Mouse (Mus musculus): ENCODE measurements around the gene Il23a.
"Not testable (repeated sequence)": the region's sequence is repeated elsewhere in the genome, so short reads cannot be mapped to it uniquely, and the experiment has no call there.

The Il23a gene

DNA sequence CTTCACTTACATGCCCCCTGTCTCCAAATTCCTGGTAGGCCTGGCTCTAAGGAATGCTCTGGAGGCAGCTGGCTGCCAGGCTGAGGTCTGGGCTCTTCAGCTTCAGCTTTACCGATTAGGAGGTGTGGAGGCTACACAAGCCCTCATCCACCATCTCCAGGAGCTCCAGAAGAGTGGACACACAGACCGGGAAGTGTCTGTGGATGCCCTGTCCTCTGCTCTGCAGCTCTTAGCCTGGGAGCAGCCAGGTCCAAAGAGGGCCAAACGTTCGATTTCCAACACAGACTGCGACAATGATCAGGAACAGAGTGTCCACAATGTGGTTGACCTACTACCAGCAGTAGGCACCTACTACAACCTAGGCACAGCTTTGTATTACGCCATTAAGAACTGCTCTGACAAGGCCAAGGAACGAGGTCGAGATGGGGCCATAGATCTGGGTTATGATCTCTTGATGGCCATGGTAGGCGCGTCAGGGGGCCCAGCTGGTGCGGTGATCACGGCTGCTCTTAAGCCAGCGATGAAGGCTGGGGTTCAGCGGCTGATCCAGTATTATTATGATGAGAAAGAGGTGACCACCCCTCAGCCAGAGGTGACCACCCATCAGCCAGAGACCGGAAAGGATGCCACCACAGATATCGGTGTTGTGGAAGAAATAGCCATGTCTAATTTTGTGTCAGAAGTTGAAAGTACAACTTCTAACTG, 29.2 kb downstream of the Il23a start:
- no peak for DNase-seq (ENCODE audit: extremely low read depth, low read depth, low spot score)

GRCm38 (mm10) chr10:128268371-128268770, 30.2 kb downstream of the Il23a start, which contains the start of gene Apof:
TSS of gene Apof (plus strand) at chr10:128268671.
- DNase-seq (ENCODE audit: extremely low read depth, low read depth, low spot score): no peak

- no peak for DNase-seq (ENCODE audit: extremely low read depth, low read depth, low spot score)
These were observed 34.9 kb downstream of the Il23a start for GRCm38 (mm10) chr10:128263393-128264310.

- DNase-seq (ENCODE audit: extremely low read depth, low read depth, low spot score): no peak
These were observed 36.3 kb downstream of the Il23a start for GRCm38 (mm10) chr10:128262300-128262699.

DNA sequence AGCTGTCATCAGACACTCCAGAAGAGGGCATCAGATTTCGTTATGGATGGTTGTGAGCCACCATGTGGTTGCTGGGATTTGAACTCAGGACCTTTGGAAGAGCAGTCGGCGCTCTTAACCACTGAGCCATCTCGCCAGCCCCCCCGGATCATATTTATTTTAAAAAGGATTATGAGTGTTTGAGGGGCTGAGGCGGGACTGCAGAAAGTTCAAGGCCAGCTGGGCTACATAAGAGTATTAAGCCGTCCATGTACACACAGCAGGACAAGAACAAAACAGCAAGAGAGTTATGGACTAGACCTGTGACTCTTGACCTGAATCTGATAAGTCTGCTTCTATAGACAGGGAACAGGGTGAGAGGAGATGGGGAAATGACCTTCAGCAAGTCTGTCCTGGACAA, 38.2 kb downstream of the Il23a start:
- DNase-seq (ENCODE audit: extremely low read depth, low read depth, low spot score): not testable (repeated sequence)

GRCm38 (mm10) chr10:128259946-128260345, 38.6 kb downstream of the Il23a start:
- DNase-seq (ENCODE audit: extremely low read depth, low read depth, low spot score): no peak

- no peak for DNase-seq (ENCODE audit: extremely low read depth, low read depth, low spot score)
These were observed 39.6 kb downstream of the Il23a start for GRCm38 (mm10) chr10:128258953-128259352.

- DNase-seq (ENCODE audit: extremely low read depth, low read depth, low spot score): no peak
These were observed 42.2 kb downstream of the Il23a start for GRCm38 (mm10) chr10:128256328-128256727.

DNA sequence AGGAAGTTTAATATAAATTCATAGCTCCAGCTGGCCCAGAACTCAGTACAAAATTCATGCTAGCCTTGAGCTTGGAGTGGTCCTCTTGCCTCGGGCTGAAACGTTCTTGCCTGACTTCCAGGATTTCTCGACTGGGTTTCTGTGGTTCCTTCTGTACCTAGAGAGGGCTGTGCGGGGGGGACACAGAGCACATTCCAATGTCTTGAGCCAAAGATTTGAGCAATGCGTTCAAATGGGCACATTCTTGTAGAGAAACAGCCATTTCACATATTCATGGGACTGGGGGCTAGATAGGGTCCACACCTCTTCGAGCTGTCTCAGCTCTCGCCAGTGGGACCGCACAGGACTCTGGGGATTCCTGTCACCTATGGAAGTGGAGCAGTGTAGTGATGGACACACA, 42.6 kb downstream of the Il23a start:
- DNase-seq (ENCODE audit: extremely low read depth, low read depth, low spot score): no peak

GRCm38 (mm10) chr10:128253677-128254255, 44.8 kb downstream of the Il23a start, which contains the start of gene Apon:
TSS of gene Apon (plus strand) at chr10:128254096.
- DNase-seq (ENCODE audit: extremely low read depth, low read depth, low spot score): peak; percentile 74

- DNase-seq (ENCODE audit: extremely low read depth, low read depth, low spot score): no peak
These were observed 48.0 kb downstream of the Il23a start for GRCm38 (mm10) chr10:128250565-128250964.

DNA sequence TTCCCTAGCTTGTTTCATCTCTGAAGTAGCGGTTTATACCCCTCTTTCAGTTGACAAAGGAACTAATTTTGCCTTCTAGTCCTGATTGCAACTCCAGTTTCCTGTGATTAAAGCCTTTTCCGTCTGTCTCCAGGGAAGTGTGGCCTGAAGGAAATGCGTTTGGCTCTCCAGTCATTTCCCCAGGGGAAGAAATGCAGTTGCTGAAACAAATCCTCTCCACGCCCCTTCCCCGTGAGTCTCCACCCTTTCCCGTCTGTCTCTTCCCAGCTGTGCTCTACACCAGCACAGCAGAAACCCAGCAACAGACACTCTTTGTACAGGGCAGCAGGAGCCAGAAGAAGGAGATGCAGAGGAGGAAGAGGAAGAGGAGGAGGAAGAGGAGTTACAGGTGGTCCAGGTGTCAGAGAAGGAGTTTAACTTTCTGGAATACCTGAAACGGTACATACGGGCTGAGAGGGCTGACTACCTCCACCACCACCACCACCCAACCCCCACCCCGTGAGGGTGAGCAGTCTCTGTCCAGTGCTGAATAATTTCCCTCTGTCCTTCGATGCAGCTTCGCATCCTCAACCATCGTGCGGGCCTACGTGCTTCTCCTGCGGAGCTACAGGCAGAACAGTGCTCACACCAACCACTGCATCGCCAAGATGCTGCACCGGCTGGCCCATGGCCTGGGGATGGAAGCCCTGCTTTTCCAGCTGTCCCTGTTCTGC, 51.4 kb downstream of the Il23a start:
- DNase-seq (ENCODE audit: extremely low read depth, low read depth, low spot score): no peak

Data from fat pad, adult 2 months (tissue).